Mouse (Mus musculus): ENCODE data around the gene Agfg2.

- TF ChIP-seq CTCF (IDR thresholded peaks at IDR 0.05; ENCODE audit: borderline replicate concordance, insufficient read depth, low read depth, low read length) (no peak), POLR2A (IDR thresholded peaks at IDR 0.05; ENCODE audit: borderline replicate concordance, insufficient read depth, low read length) (no peak)
Measured at GRCm38 (mm10) chr5:137660064-137660688, 24.4 kb downstream of the Agfg2 start.

Measured in cerebellum, adult 2 months (tissue).